Mouse (Mus musculus): Measurements from ENCODE around the gene Hormad2. TPM values are rescaled to one million over a fixed set of nuclear protein-coding genes. Genes with fewer than 3 reads are reported as not detected.
A peak's percentile ranks its signal among the peaks of the same experiment; 100 is the strongest.

Hormad2 gene
- polyA plus RNA-seq, 1 experiment from 2014 or later: 0.51 TPM

DNA sequence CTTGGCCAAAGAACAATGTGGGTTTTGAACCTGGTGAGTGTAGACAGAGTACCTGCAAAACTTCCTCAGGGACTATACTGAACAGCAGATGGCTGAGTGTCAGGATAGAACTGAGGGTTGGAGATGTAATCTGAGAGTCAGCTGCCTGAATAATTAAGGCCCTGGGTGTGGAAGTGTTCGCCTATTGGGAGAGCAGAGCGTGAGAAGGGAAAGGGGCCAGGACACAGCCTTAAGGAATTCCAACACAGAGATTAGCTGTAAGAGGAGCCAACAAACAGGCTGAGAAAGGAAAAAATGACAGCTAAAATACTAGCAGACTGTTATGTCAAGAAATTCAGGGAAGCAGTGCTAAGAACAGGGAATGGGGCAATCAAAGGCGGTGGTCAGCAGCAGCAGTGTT lies 88.3 kb downstream of the Hormad2 start:
- ATAC-seq (ENCODE audit: low FRiP score, low TSS enrichment) (no peak), DNase-seq (ENCODE audit: low spot score) (no peak)
- Histone ChIP-seq H3K36me3 (ENCODE audit: control insufficient read depth, insufficient read depth, low read length) (no peaks in the 10 kb centered on the region), H3K9me3 (ENCODE audit: control insufficient read depth, low read length) (no peaks in the 10 kb centered on the region), H3K4me2 (replicated peaks; ENCODE audit: low read depth) (no peak overlapping the region), H3K27me3 (ENCODE audit: control insufficient read depth, insufficient read depth, low read length) (no peaks in the 10 kb centered on the region), H3K9ac (ENCODE audit: low read length) (no peak overlapping the region), H3K4me1 (replicated peaks; ENCODE audit: control insufficient read depth, insufficient read depth) (no peaks in the 10 kb centered on the region), H3K27ac (replicated peaks) (no peak overlapping the region), H3K4me3 (ENCODE audit: low read depth, low read length) (no peak overlapping the region)
- WGBS: 34% methylated on average over 3 of the region's 3 CpGs
- no peak for TF ChIP-seq CTCF (IDR thresholded peaks at IDR 0.05; ENCODE audit: low read depth)
- no peak for TF ChIP-seq EP300 (optimal IDR thresholded peaks at IDR 0.05)

- Histone ChIP-seq H3K4me3 (ENCODE audit: low read depth, low read length) (no peak overlapping the region), H3K4me2 (replicated peaks; ENCODE audit: low read depth) (no peak overlapping the region), H3K9ac (ENCODE audit: low read length) (no peak overlapping the region), H3K27ac (replicated peaks) (no peak overlapping the region), H3K4me1 (replicated peaks; ENCODE audit: control insufficient read depth, insufficient read depth) (no peaks in the 10 kb centered on the region; the same call in 1 of the 2 replicates), H3K27me3 (ENCODE audit: control insufficient read depth, insufficient read depth, low read length) (no peaks in the 10 kb centered on the region), H3K9me3 (ENCODE audit: control insufficient read depth, low read length) (no peaks in the 10 kb centered on the region), H3K36me3 (ENCODE audit: control insufficient read depth, insufficient read depth, low read length) (no peaks in the 10 kb centered on the region)
- TF ChIP-seq EP300 (optimal IDR thresholded peaks at IDR 0.05): no peak
- TF ChIP-seq CTCF (IDR thresholded peaks at IDR 0.05; ENCODE audit: low read depth): no peak
- DNase-seq (ENCODE audit: low spot score) (no peak), ATAC-seq (ENCODE audit: low FRiP score, low TSS enrichment) (no peak)
- WGBS: 48% methylated on average over 4 of the region's 4 CpGs
These were observed 97.0 kb downstream of the Hormad2 start for GRCm38 (mm10) chr11:4343926-4344325.

GRCm38 (mm10) chr11:4342027-4342426 lies 98.9 kb downstream of the Hormad2 start:
- no peak overlapping the region for H3K9ac ChIP-seq (ENCODE audit: low read length)
- H3K27me3 ChIP-seq (ENCODE audit: control insufficient read depth, insufficient read depth, low read length): no peaks in the 10 kb centered on the region
- no peaks in the 10 kb centered on the region for H3K36me3 ChIP-seq (ENCODE audit: control insufficient read depth, insufficient read depth, low read length)
- no peak overlapping the region for H3K4me2 ChIP-seq (replicated peaks; ENCODE audit: low read depth)
- DNase-seq (ENCODE audit: low spot score) (no peak), ATAC-seq (ENCODE audit: low FRiP score, low TSS enrichment) (no peak)
- no peak overlapping the region for H3K4me3 ChIP-seq (ENCODE audit: low read depth, low read length)
- H3K27ac ChIP-seq (replicated peaks): no peak overlapping the region
- H3K9me3 ChIP-seq (ENCODE audit: control insufficient read depth, low read length): no peaks in the 10 kb centered on the region
- 63% methylated on average over 7 of the region's 7 CpGs for WGBS
- no peak for TF ChIP-seq EP300 (optimal IDR thresholded peaks at IDR 0.05)
- no peak for TF ChIP-seq CTCF (IDR thresholded peaks at IDR 0.05; ENCODE audit: low read depth)
- no peaks in the 10 kb centered on the region; the same call in 1 of the 2 replicates for H3K4me1 ChIP-seq (replicated peaks; ENCODE audit: control insufficient read depth, insufficient read depth)

GRCm38 (mm10) chr11:4340109-4340779 lies 100.7 kb downstream of the Hormad2 start:
- Histone ChIP-seq H3K4me3 (ENCODE audit: low read depth, low read length) (no peak overlapping the region), H3K4me2 (replicated peaks; ENCODE audit: low read depth) (no peak overlapping the region), H3K9me3 (ENCODE audit: control insufficient read depth, low read length) (no peaks in the 10 kb centered on the region), H3K4me1 (replicated peaks; ENCODE audit: control insufficient read depth, insufficient read depth) (no peaks in the 10 kb centered on the region; the same call in 1 of the 2 replicates), H3K36me3 (ENCODE audit: control insufficient read depth, insufficient read depth, low read length) (no peaks in the 10 kb centered on the region), H3K27me3 (ENCODE audit: control insufficient read depth, insufficient read depth, low read length) (no peaks in the 10 kb centered on the region), H3K9ac (ENCODE audit: low read length) (no peak overlapping the region), H3K27ac (replicated peaks) (0 out of 2 replicates have a peak overlapping the region, but pooled peaks have one; percentile 45)
- TF ChIP-seq EP300 (optimal IDR thresholded peaks at IDR 0.05) (no peak), CTCF (IDR thresholded peaks at IDR 0.05; ENCODE audit: low read depth) (no peak)
- peak; percentile 91 for ATAC-seq (ENCODE audit: low FRiP score, low TSS enrichment)
- 50% methylated on average over 9 of the region's 9 CpGs for WGBS
- peak; percentile 38 for DNase-seq (ENCODE audit: low spot score)

GRCm38 (mm10) chr11:4339275-4339674 lies 101.6 kb downstream of the Hormad2 start:
- DNase-seq (ENCODE audit: low spot score) (no peak), ATAC-seq (ENCODE audit: low FRiP score, low TSS enrichment) (no peak)
- Histone ChIP-seq H3K27me3 (ENCODE audit: control insufficient read depth, insufficient read depth, low read length) (no peaks in the 10 kb centered on the region), H3K27ac (replicated peaks) (no peak overlapping the region), H3K4me2 (replicated peaks; ENCODE audit: low read depth) (no peak overlapping the region), H3K9ac (ENCODE audit: low read length) (no peak overlapping the region), H3K4me1 (replicated peaks; ENCODE audit: control insufficient read depth, insufficient read depth) (no peaks in the 10 kb centered on the region; the same call in 1 of the 2 replicates), H3K4me3 (ENCODE audit: low read depth, low read length) (no peak overlapping the region), H3K9me3 (ENCODE audit: control insufficient read depth, low read length) (no peaks in the 10 kb centered on the region), H3K36me3 (ENCODE audit: control insufficient read depth, insufficient read depth, low read length) (no peaks in the 10 kb centered on the region)
- 96% methylated on average over 1 of the region's 1 CpGs for WGBS
- TF ChIP-seq EP300 (optimal IDR thresholded peaks at IDR 0.05) (no peak), CTCF (IDR thresholded peaks at IDR 0.05; ENCODE audit: low read depth) (no peak)

DNA sequence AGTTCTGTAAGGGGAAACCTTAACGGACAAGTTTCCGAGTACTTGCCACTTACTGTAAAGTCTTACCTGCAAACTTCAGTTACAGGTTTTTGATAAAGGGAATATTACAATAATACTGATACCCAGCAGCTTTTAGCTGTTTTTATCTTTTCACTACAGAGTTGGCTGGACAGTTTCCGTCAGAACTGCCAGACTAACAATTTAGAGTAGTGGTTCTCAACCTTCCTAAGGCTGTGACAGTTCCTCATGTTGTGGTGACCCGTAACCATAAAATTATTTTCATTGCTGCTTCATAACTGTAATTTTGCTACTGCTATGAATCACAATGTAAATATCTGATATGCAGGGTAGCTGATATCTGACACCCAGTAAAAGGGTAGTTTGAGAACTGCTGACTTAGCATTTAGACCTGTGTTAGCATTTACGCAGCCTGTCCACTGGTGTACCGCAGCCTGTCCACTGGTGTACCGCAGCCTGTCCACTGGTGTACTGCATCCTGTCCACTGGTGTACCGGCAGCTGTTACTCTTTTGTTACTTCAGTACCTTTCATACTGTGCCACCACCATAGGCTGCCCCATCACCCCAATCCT lies 104.1 kb downstream of the Hormad2 start:
- DNase-seq (ENCODE audit: low spot score) (no peak), ATAC-seq (ENCODE audit: low FRiP score, low TSS enrichment) (peak; percentile 42; the same call in 1 of the 2 replicates)
- Histone ChIP-seq H3K36me3 (ENCODE audit: control insufficient read depth, insufficient read depth, low read length) (no peaks in the 10 kb centered on the region), H3K27ac (replicated peaks) (no peak overlapping the region), H3K27me3 (ENCODE audit: control insufficient read depth, insufficient read depth, low read length) (no peaks in the 10 kb centered on the region), H3K9ac (ENCODE audit: low read length) (no peak overlapping the region), H3K4me3 (ENCODE audit: low read depth, low read length) (no peak overlapping the region), H3K4me2 (replicated peaks; ENCODE audit: low read depth) (no peak overlapping the region), H3K9me3 (ENCODE audit: control insufficient read depth, low read length) (no peaks in the 10 kb centered on the region), H3K4me1 (replicated peaks; ENCODE audit: control insufficient read depth, insufficient read depth) (no peaks in the 10 kb centered on the region; the same call in 1 of the 2 replicates)
- 63% methylated on average over 8 of the region's 8 CpGs for WGBS
- TF ChIP-seq EP300 (optimal IDR thresholded peaks at IDR 0.05): no peak
- no peak for TF ChIP-seq CTCF (IDR thresholded peaks at IDR 0.05; ENCODE audit: low read depth)

Data from stomach, postnatal 0 days (tissue).